In genomic region chr2:106384286-106384595, GRCm38 (mm10) we compare ENCODE assay signal across 17 mouse cellular contexts.
"Had no signal": no experiment of that assay in that cellular context is flagged by ENCODE, and none has a peak within 500 bp of the region (broad histone marks: within the 10 kb centered on the region; RNA-seq: fewer than 3 reads in every experiment).

No protein-coding gene starts in this region.

- H3K27ac ChIP-seq: kidney, embryonic 15.5 days; left cerebral cortex, adult 2 months; liver, embryonic 13.5 days; macrophage; midbrain, embryonic 12.5 days; midbrain, embryonic 15.5 days; neural tube, embryonic 12.5 days; neural tube, embryonic 15.5 days; stomach, embryonic 15.5 days had no signal

- H3K4me3 ChIP-seq: kidney, embryonic 15.5 days; left cerebral cortex, adult 2 months; liver, embryonic 13.5 days; midbrain, embryonic 12.5 days; midbrain, embryonic 15.5 days; neural tube, embryonic 12.5 days; neural tube, embryonic 15.5 days; stomach, embryonic 15.5 days had no signal

- H3K4me1 ChIP-seq: kidney, embryonic 15.5 days; liver, embryonic 13.5 days; midbrain, embryonic 12.5 days; midbrain, embryonic 15.5 days; neural tube, embryonic 12.5 days; neural tube, embryonic 15.5 days; stomach, embryonic 15.5 days had no signal

- DNase-seq: kidney, postnatal 10 days; kidney, postnatal 36 days; liver, embryonic 13.5 days; lung, embryonic 14.5 days; right cerebral cortex, adult 18-20 months; right cerebral cortex, postnatal 14 days; spleen, adult 18-20 months; thymus, postnatal 36 days had no signal

- H3K4me2 ChIP-seq: kidney, embryonic 15.5 days; liver, embryonic 13.5 days; lung, embryonic 14.5 days; midbrain, embryonic 12.5 days; midbrain, embryonic 15.5 days; neural tube, embryonic 12.5 days; neural tube, embryonic 15.5 days; stomach, embryonic 15.5 days had no signal

- ATAC-seq: lung, postnatal 0 days; midbrain, embryonic 15.5 days had no signal

- H3K9me3 ChIP-seq: kidney, embryonic 15.5 days; liver, embryonic 13.5 days; midbrain, embryonic 12.5 days; midbrain, embryonic 15.5 days; neural tube, embryonic 12.5 days; neural tube, embryonic 15.5 days; stomach, embryonic 15.5 days had no signal

- H3K27me3 ChIP-seq: kidney, embryonic 15.5 days; liver, embryonic 13.5 days; midbrain, embryonic 12.5 days; midbrain, embryonic 15.5 days; neural tube, embryonic 12.5 days; neural tube, embryonic 15.5 days; stomach, embryonic 15.5 days had no signal

- H3K36me3 ChIP-seq: kidney, embryonic 15.5 days; liver, embryonic 13.5 days; midbrain, embryonic 12.5 days; midbrain, embryonic 15.5 days; neural tube, embryonic 12.5 days; neural tube, embryonic 15.5 days; stomach, embryonic 15.5 days had no signal

- H3K9ac ChIP-seq: kidney, embryonic 15.5 days; liver, embryonic 13.5 days; lung, embryonic 14.5 days; midbrain, embryonic 12.5 days; midbrain, embryonic 15.5 days; neural tube, embryonic 12.5 days; neural tube, embryonic 15.5 days; stomach, embryonic 15.5 days had no signal
